9 mouse cellular contexts compared by ENCODE assay signal in the genomic region with DNA sequence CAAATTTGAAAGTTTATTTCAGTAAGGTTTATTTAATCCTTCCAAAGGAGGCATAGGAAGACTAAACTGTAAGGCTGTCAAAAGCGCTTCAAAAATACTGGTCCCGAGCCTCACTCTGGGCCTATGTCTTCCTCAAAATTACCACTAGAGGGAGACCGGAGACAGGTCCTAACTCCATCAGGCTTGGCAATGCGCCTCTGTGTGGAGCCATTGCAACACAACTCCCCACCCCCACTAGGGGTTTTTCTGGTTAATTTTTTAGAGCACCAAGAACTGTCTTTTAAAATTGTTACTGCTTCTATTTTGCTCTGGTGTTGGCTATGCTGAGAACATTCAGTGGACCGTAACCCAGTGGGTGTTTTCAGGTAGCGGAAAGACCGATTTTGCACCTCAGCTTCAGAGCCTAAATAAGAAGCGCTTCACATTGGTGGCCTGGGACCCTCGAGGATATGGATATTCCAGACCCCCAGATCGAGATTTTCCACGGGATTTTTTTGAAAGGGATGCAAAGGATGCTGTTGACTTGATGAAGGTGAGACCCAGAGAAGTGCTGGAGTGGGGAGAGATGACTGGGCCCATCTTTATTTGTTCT. TPM values are rescaled to one million over a fixed set of nuclear protein-coding genes. Genes with fewer than 3 reads are reported as not detected.
DNase-seq lines count a peak whose midpoint lies in the region; ATAC-seq and TF ChIP-seq lines count a peak whose summit lies in the region.
"Had no signal": no experiment of that assay in that cellular context is flagged by ENCODE, and none has a peak within 500 bp of the region (broad histone marks: within the 10 kb centered on the region; RNA-seq: fewer than 3 reads in every experiment).

No protein-coding gene starts in this region.

- ATAC-seq in forebrain, embryonic 16.5 days, result peak; percentile 95
- peak; percentile 91 for ATAC-seq in lung, embryonic 14.5 days (ENCODE audit: insufficient read depth)

- peak; percentile 92 for TF ChIP-seq CTCF in lung, embryonic 14.5 days (IDR thresholded peaks at IDR 0.05; ENCODE audit: low read depth)
- TF ChIP-seq CTCF in thymus, adult 2 months (IDR thresholded peaks at IDR 0.05; ENCODE audit: borderline replicate concordance, control insufficient read depth, extremely low read depth, insufficient read depth, low read length, poor library complexity), result peak; percentile 69; the same call in 1 of the 2 replicates

- in situ Hi-C loops in ES-E14 (cut with MboI; ENCODE audit: low sequenced_read_pairs in 2 of 2, unreplicated experiment in 2 of 2), result no loop called here

- no peak overlapping the region for H3K4me3 ChIP-seq in ES-E14 (ENCODE audit: insufficient read depth in 1 of 2, low read depth in 1 of 2, low read length in 2 of 2, poor library complexity in 1 of 2, severe bottlenecking in 1 of 2)
- no peak overlapping the region for H3K4me3 ChIP-seq in forebrain, embryonic 16.5 days (replicated peaks; ENCODE audit: low read length)
- H3K4me3 ChIP-seq in lung, embryonic 14.5 days (ENCODE audit: low read depth, low read length), result no peak overlapping the region
- no peak overlapping the region for H3K4me3 ChIP-seq in thymus, adult 2 months (ENCODE audit: control insufficient read depth, insufficient read depth, low read length)
- H3K4me3 ChIP-seq: megakaryocyte, embryonic 14.5 days had no signal

- 40% methylated on average over 11 of the region's 11 CpGs for WGBS in forebrain, embryonic 16.5 days
- WGBS in lung, embryonic 14.5 days, result 40% methylated on average over 11 of the region's 11 CpGs
- WGBS in thymus, adult 2 months, result 46% methylated on average over 11 of the region's 11 CpGs

- TF ChIP-seq POLR2A in thymus, adult 2 months (IDR thresholded peaks at IDR 0.05; ENCODE audit: control insufficient read depth, extremely low read depth, insufficient read depth, low read length, poor library complexity), result no peak

- no peak overlapping the region for H3K27ac ChIP-seq in ES-E14 (ENCODE audit: insufficient read depth, low read depth, low read length, poor library complexity, severe bottlenecking)
- no peak overlapping the region; the same call in 1 of the 2 replicates for H3K27ac ChIP-seq in forebrain, embryonic 16.5 days (ENCODE audit: low read length)
- H3K27ac ChIP-seq in lung, embryonic 14.5 days (ENCODE audit: low read depth), result no peak overlapping the region
- H3K27ac ChIP-seq in thymus, adult 2 months (ENCODE audit: control insufficient read depth, insufficient read depth, low read length), result no peak overlapping the region

- H3K4me2 ChIP-seq in forebrain, embryonic 16.5 days (ENCODE audit: low read length), result no peak overlapping the region
- H3K4me2 ChIP-seq in lung, embryonic 14.5 days, result no peak overlapping the region

- no peak overlapping the region for H3K9ac ChIP-seq in ES-E14 (ENCODE audit: insufficient read depth, low read depth, low read length, poor library complexity, severe bottlenecking)
- H3K9ac ChIP-seq in forebrain, embryonic 16.5 days (replicated peaks; ENCODE audit: low read depth, low read length), result no peak overlapping the region
- no peak overlapping the region for H3K9ac ChIP-seq in lung, embryonic 14.5 days

- H3K4me1 ChIP-seq in ES-E14 (ENCODE audit: control insufficient read depth in 2 of 2, insufficient read depth in 2 of 2, low read length in 2 of 2, poor library complexity in 1 of 2), result peaks cover 2 to 4% of the 10 kb centered on the region in 2 experiments; a peak in 1 of 4 replicates
- H3K4me1 ChIP-seq in forebrain, embryonic 16.5 days (replicated peaks; ENCODE audit: control insufficient read depth, insufficient read depth, low read length), result peaks cover 3% of the 10 kb centered on the region
- no peaks in the 10 kb centered on the region for H3K4me1 ChIP-seq in lung, embryonic 14.5 days (ENCODE audit: insufficient read depth)
- 0 out of 2 replicates have a peak, but pooled peaks cover 3% of the 10 kb centered on the region for H3K4me1 ChIP-seq in thymus, adult 2 months (replicated peaks; ENCODE audit: control insufficient read depth, insufficient read depth, low read length)

- no peaks in the 10 kb centered on the region; the same call in 1 of the 2 replicates for H3K36me3 ChIP-seq in ES-E14 (ENCODE audit: control insufficient read depth, insufficient read depth, low read length, poor library complexity, severe bottlenecking)
- no peaks in the 10 kb centered on the region; the same call in 1 of the 2 replicates for H3K36me3 ChIP-seq in forebrain, embryonic 16.5 days (ENCODE audit: control insufficient read depth, insufficient read depth)
- H3K36me3 ChIP-seq in lung, embryonic 14.5 days (ENCODE audit: insufficient read depth), result 0 out of 2 replicates have a peak, but pooled peaks cover 19% of the 10 kb centered on the region
- H3K36me3 ChIP-seq in thymus, adult 2 months (ENCODE audit: control insufficient read depth, insufficient read depth, low read length), result 0 out of 2 replicates have a peak, but pooled peaks cover 4% of the 10 kb centered on the region

- H3K9me3 ChIP-seq in ES-E14 (ENCODE audit: control insufficient read depth, insufficient read depth, low read depth, low read length), result no peaks in the 10 kb centered on the region
- no peaks in the 10 kb centered on the region for H3K9me3 ChIP-seq in forebrain, embryonic 16.5 days (ENCODE audit: control insufficient read depth, low read length)
- no peaks in the 10 kb centered on the region for H3K9me3 ChIP-seq in lung, embryonic 14.5 days (ENCODE audit: low read depth, low read length)

- DNase-seq in ES-E14 (ENCODE audit: low read depth, low spot score), result peak; percentile 57
- peak; percentile 66 for DNase-seq in cerebellum, adult 11 months
- DNase-seq in heart, postnatal 4 days, result peak; percentile 88
- peak; percentile 77 to 83 for DNase-seq in layer of hippocampus, adult 8-10 months (ENCODE audit: low spot score in 2 of 2)
- peak; percentile 95 for DNase-seq in lung, embryonic 14.5 days
- peak; percentile 52 for DNase-seq in ovary, adult 18-20 months (ENCODE audit: low spot score)
- DNase-seq in thymus, adult 2 months, result peak; percentile 74

- no peaks in the 10 kb centered on the region for H3K27me3 ChIP-seq in forebrain, embryonic 16.5 days (replicated peaks; ENCODE audit: control insufficient read depth, insufficient read depth, low read length)
- no peaks in the 10 kb centered on the region for H3K27me3 ChIP-seq in lung, embryonic 14.5 days (ENCODE audit: insufficient read depth, low read length)
- no peaks in the 10 kb centered on the region; the same call in 1 of the 2 replicates for H3K27me3 ChIP-seq in thymus, adult 2 months (ENCODE audit: control insufficient read depth, insufficient read depth, low read length)
- H3K27me3 ChIP-seq: megakaryocyte, embryonic 14.5 days had no signal

TF ChIP-seq in ES-E14, 5 proteins besides CTCF, POLR2A, EP300 and RAD21:
- TF ChIP-seq ZNF384 (IDR thresholded peaks at IDR 0.05; ENCODE audit: low read depth, low read length) (no peak), ZC3H11A (IDR thresholded peaks at IDR 0.05; ENCODE audit: borderline replicate concordance, low read depth, low read length) (peak; percentile 98)

RNA-seq across cellular contexts. Expression of a gene that starts 9.1 kb away (rescaled TPM):
- 9.6 and 10.5 TPM in 2 replicates for total RNA-seq in ES-E14 (2012; rRNA removed)
- polyA plus RNA-seq in forebrain, embryonic 16.5 days (2015; fragmentation: Nextera tagmentation; extraction: Ambion mirVana), result 35.5 and 39.0 TPM in 2 replicates
- 10 to 100 TPM; 28.5 to 29.2 TPM for total RNA-seq in heart, postnatal 4 days (2021)
- total RNA-seq in layer of hippocampus, adult 8-10 months (2022), result 10 to 100 TPM; 43.5 to 64.1 (median 62.3) TPM
- polyA plus RNA-seq in lung, embryonic 14.5 days (2014; fragmentation: Nextera tagmentation; extraction: Ambion mirVana), result 46.8 and 49.0 TPM in 2 replicates
- polyA plus RNA-seq in thymus, adult 2 months (2012; rRNA removed), result 24.7 and 25.9 TPM in 2 replicates

RNA-seq across cellular contexts. Expression of a gene that starts 31.3 kb away (rescaled TPM):
- total RNA-seq in ES-E14 (2012; rRNA removed), result 35.6 and 62.2 TPM in 2 replicates
- 1,717 and 2,137 TPM in 2 replicates for polyA plus RNA-seq in forebrain, embryonic 16.5 days (2015; fragmentation: Nextera tagmentation; extraction: Ambion mirVana)
- total RNA-seq in heart, postnatal 4 days (2021), result 100 to 1,000 TPM; 168 to 177 TPM
- total RNA-seq in layer of hippocampus, adult 8-10 months (2022), result 100 to 1,000 TPM; 852 to 915 (median 907) TPM
- polyA plus RNA-seq in lung, embryonic 14.5 days (2014; fragmentation: Nextera tagmentation; extraction: Ambion mirVana), result 164 and 169 TPM in 2 replicates
- polyA plus RNA-seq in thymus, adult 2 months (2012; rRNA removed), result 469 and 567 TPM in 2 replicates

RNA-seq across cellular contexts. Expression of a gene that starts 43.9 kb away (rescaled TPM):
- total RNA-seq in ES-E14 (2012; rRNA removed), result 41.7 and 57.2 TPM in 2 replicates
- 36.3 and 37.5 TPM in 2 replicates for polyA plus RNA-seq in forebrain, embryonic 16.5 days (2015; fragmentation: Nextera tagmentation; extraction: Ambion mirVana)
- total RNA-seq in heart, postnatal 4 days (2021), result 10 to 100 TPM; 91.9 to 96.1 TPM
- total RNA-seq in layer of hippocampus, adult 8-10 months (2022), result 10 to 100 TPM; 44.1 to 52.0 (median 45.9) TPM
- polyA plus RNA-seq in lung, embryonic 14.5 days (2014; fragmentation: Nextera tagmentation; extraction: Ambion mirVana), result 62.3 and 68.3 TPM in 2 replicates
- polyA plus RNA-seq in thymus, adult 2 months (2012; rRNA removed), result 48.3 and 50.2 TPM in 2 replicates

RNA-seq across cellular contexts. Expression of a gene that starts 44.4 kb away (rescaled TPM):
- 7.7 and 10.0 TPM in 2 replicates for total RNA-seq in ES-E14 (2012; rRNA removed)
- polyA plus RNA-seq in forebrain, embryonic 16.5 days (2015; fragmentation: Nextera tagmentation; extraction: Ambion mirVana), result 5.9 and 7.3 TPM in 2 replicates
- total RNA-seq in heart, postnatal 4 days (2021), result 10 to 100 TPM; 11.8 to 13.2 TPM
- 1 to 10 TPM; 6.8 to 8.9 (median 7.8) TPM for total RNA-seq in layer of hippocampus, adult 8-10 months (2022)
- polyA plus RNA-seq in lung, embryonic 14.5 days (2014; fragmentation: Nextera tagmentation; extraction: Ambion mirVana), result 23.3 and 23.9 TPM in 2 replicates
- polyA plus RNA-seq in thymus, adult 2 months (2012; rRNA removed), result 8.9 and 14.1 TPM in 2 replicates

Comparison
In these comparisons a context has a peak if more than half of its experiments do, and no peak if none do; other contexts are left out.
1. RNA of a gene that starts 31.3 kb away (total RNA-seq): 852 to 915 TPM in layer of hippocampus, adult 8-10 months; 168 to 177 TPM in heart, postnatal 4 days and 35.6 to 62.2 TPM in ES-E14; every median in the first group is over 4 times any median in the second.
2. Peak in every context shown above with its lines, with median percentiles within 50 percentile points of each other: DNase-seq.